In genomic region chr7:101374155-101374554, GRCm38 (mm10) we compare ENCODE assay signal across 10 mouse cellular contexts. TPM values are rescaled to one million over a fixed set of nuclear protein-coding genes. Genes with fewer than 3 reads are reported as not detected.
DNase-seq lines count a peak whose midpoint lies in the region; ATAC-seq and TF ChIP-seq lines count a peak whose summit lies in the region.
"Had no signal": no experiment of that assay in that cellular context is flagged by ENCODE, and none has a peak within 500 bp of the region (broad histone marks: within the 10 kb centered on the region; RNA-seq: fewer than 3 reads in every experiment).

No protein-coding gene starts in this region.

- no peak overlapping the region for H3K4me3 ChIP-seq in kidney, embryonic 15.5 days (replicated peaks)
- H3K4me3 ChIP-seq in kidney, embryonic 14.5 days (ENCODE audit: low read length) = no peak overlapping the region
- H3K4me3 ChIP-seq in forebrain, postnatal 0 days (ENCODE audit: low read depth, low read length) = no peak overlapping the region
- H3K4me3 ChIP-seq in midbrain, embryonic 14.5 days (replicated peaks; ENCODE audit: low read depth, low read length) = no peak overlapping the region

- no peak overlapping the region for H3K27ac ChIP-seq in kidney, embryonic 15.5 days
- no peak overlapping the region for H3K27ac ChIP-seq in kidney, embryonic 14.5 days (ENCODE audit: low read depth, low read length)
- no peak overlapping the region for H3K27ac ChIP-seq in forebrain, postnatal 0 days (ENCODE audit: low read depth, low read length)
- H3K27ac ChIP-seq in midbrain, embryonic 14.5 days (replicated peaks; ENCODE audit: low read depth, low read length) = no peak overlapping the region

- H3K36me3 ChIP-seq in kidney, embryonic 15.5 days = no peaks in the 10 kb centered on the region
- no peaks in the 10 kb centered on the region for H3K36me3 ChIP-seq in kidney, embryonic 14.5 days (ENCODE audit: control insufficient read depth, insufficient read depth, low read length)
- no peaks in the 10 kb centered on the region for H3K36me3 ChIP-seq in forebrain, postnatal 0 days (ENCODE audit: insufficient read depth)
- no peaks in the 10 kb centered on the region for H3K36me3 ChIP-seq in midbrain, embryonic 14.5 days (ENCODE audit: control insufficient read depth, insufficient read depth, low read length)

- H3K9me3 ChIP-seq in kidney, embryonic 15.5 days (replicated peaks) = no peaks in the 10 kb centered on the region
- no peaks in the 10 kb centered on the region for H3K9me3 ChIP-seq in kidney, embryonic 14.5 days (ENCODE audit: control insufficient read depth, low read length)
- H3K9me3 ChIP-seq in forebrain, postnatal 0 days (ENCODE audit: low read length) = no peaks in the 10 kb centered on the region
- no peaks in the 10 kb centered on the region for H3K9me3 ChIP-seq in midbrain, embryonic 14.5 days (ENCODE audit: control insufficient read depth, low read length)

- 0 out of 2 replicates have a peak, but pooled peaks have one; percentile 37 for ATAC-seq in kidney, embryonic 15.5 days (replicated peaks; ENCODE audit: low FRiP score)
- no peak for ATAC-seq in kidney, embryonic 14.5 days (ENCODE audit: low FRiP score, low TSS enrichment)
- peak; percentile 22 for ATAC-seq in CD4-positive, CD25-positive, alpha-beta regulatory T cell, adult 4 months
- peak; percentile 85 for ATAC-seq in forebrain, postnatal 0 days
- no peak; the same call in 1 of the 2 replicates for ATAC-seq in midbrain, embryonic 14.5 days (ENCODE audit: low FRiP score, low TSS enrichment)
- ATAC-seq in activated CD4-positive, CD25-positive, alpha-beta regulatory T cell, adult 4 months = no peak

- H3K9ac ChIP-seq in kidney, embryonic 15.5 days = no peak overlapping the region
- no peak overlapping the region for H3K9ac ChIP-seq in kidney, embryonic 14.5 days (ENCODE audit: low read depth, low read length)
- no peak overlapping the region for H3K9ac ChIP-seq in forebrain, postnatal 0 days
- no peak overlapping the region for H3K9ac ChIP-seq in midbrain, embryonic 14.5 days (replicated peaks; ENCODE audit: low read length)

- DNase-seq in c-Kit-positive CD71-positive TER-119-positive erythroid progenitor cells, embryonic 14.5 days (ENCODE audit: low spot score) = peak; percentile 44
- peak; percentile 81 for DNase-seq in forebrain, postnatal 0 days
- peak; percentile 87 for DNase-seq in midbrain, embryonic 14.5 days
- DNase-seq in gastrocnemius, adult 8-10 months (ENCODE audit: low spot score in 2 of 2) = no peak

- H3K27me3 ChIP-seq in kidney, embryonic 15.5 days = no peaks in the 10 kb centered on the region
- no peaks in the 10 kb centered on the region for H3K27me3 ChIP-seq in kidney, embryonic 14.5 days (ENCODE audit: control insufficient read depth, insufficient read depth, low read length)
- H3K27me3 ChIP-seq in forebrain, postnatal 0 days (ENCODE audit: insufficient read depth, low read length) = no peaks in the 10 kb centered on the region
- H3K27me3 ChIP-seq in midbrain, embryonic 14.5 days (ENCODE audit: control insufficient read depth, insufficient read depth, low read length) = no peaks in the 10 kb centered on the region

- no peak overlapping the region for H3K4me2 ChIP-seq in kidney, embryonic 15.5 days
- no peak overlapping the region for H3K4me2 ChIP-seq in kidney, embryonic 14.5 days (replicated peaks; ENCODE audit: low read depth, low read length)
- H3K4me2 ChIP-seq in forebrain, postnatal 0 days (ENCODE audit: low read depth) = no peak overlapping the region
- no peak overlapping the region for H3K4me2 ChIP-seq in midbrain, embryonic 14.5 days (ENCODE audit: low read length)

- TF ChIP-seq CTCF in forebrain, postnatal 0 days (IDR thresholded peaks at IDR 0.05; ENCODE audit: low read depth) = peak; percentile 91

- peaks cover 32% of the 10 kb centered on the region for H3K4me1 ChIP-seq in kidney, embryonic 15.5 days
- H3K4me1 ChIP-seq in kidney, embryonic 14.5 days (ENCODE audit: control insufficient read depth, insufficient read depth, low read length) = peaks cover 11% of the 10 kb centered on the region; the same call in 1 of the 2 replicates
- H3K4me1 ChIP-seq in forebrain, postnatal 0 days (ENCODE audit: insufficient read depth) = no peaks in the 10 kb centered on the region
- no peaks in the 10 kb centered on the region for H3K4me1 ChIP-seq in midbrain, embryonic 14.5 days (ENCODE audit: control insufficient read depth, insufficient read depth, low read length)

RNA-seq across cellular contexts. Expression of gene Arap1, which starts 26.3 kb away (rescaled TPM):
- polyA plus RNA-seq in kidney, embryonic 15.5 days (2015; fragmentation: Nextera tagmentation; extraction: Ambion mirVana) = 78.9 and 97.1 TPM in 2 replicates
- polyA plus RNA-seq in kidney, embryonic 14.5 days (2014; fragmentation: Nextera tagmentation; extraction: Ambion mirVana) = 70.9 and 92.5 TPM in 2 replicates
- 10 to 100 TPM; 35.9 to 67.2 TPM for polyA plus RNA-seq in CD4-positive, CD25-positive, alpha-beta regulatory T cell, adult 4 months (2017; shearing (Covaris generic))
- total RNA-seq in forebrain, postnatal 0 days (2014; rRNA removed) = 14.3 and 15.8 TPM in 2 replicates
- 8.0 and 10.5 TPM in 2 replicates for polyA plus RNA-seq in forebrain, postnatal 0 days (2015; fragmentation: Nextera tagmentation; extraction: Ambion mirVana)
- 2.0 and 8.7 TPM in 2 replicates for polyA plus RNA-seq in midbrain, embryonic 14.5 days (2014; fragmentation: Nextera tagmentation; extraction: Ambion mirVana)
- 10 to 100 TPM; 16.1 to 18.5 (median 17.1) TPM for total RNA-seq in gastrocnemius, adult 8-10 months (2022)
- 10 to 100 TPM; 27.1 to 51.2 TPM for polyA plus RNA-seq in activated CD4-positive, CD25-positive, alpha-beta regulatory T cell, adult 4 months (2017; shearing (Covaris generic))

RNA-seq across cellular contexts. Expression of gene Gm45837, which starts 36.5 kb away (rescaled TPM):
- 0.14 and 0.21 TPM in 2 replicates for polyA plus RNA-seq in kidney, embryonic 15.5 days (2015; fragmentation: Nextera tagmentation; extraction: Ambion mirVana)
- 10.2 and 13.2 TPM in 2 replicates for polyA plus RNA-seq in kidney, embryonic 14.5 days (2014; fragmentation: Nextera tagmentation; extraction: Ambion mirVana)
- polyA plus RNA-seq in CD4-positive, CD25-positive, alpha-beta regulatory T cell, adult 4 months (2017; shearing (Covaris generic)) = 10 to 100 TPM in 1 of 2 experiments, not detected in 1; 33.3 TPM
- total RNA-seq in forebrain, postnatal 0 days (2014; rRNA removed) = not detected in 2 replicates
- not detected in 2 replicates for polyA plus RNA-seq in forebrain, postnatal 0 days (2015; fragmentation: Nextera tagmentation; extraction: Ambion mirVana)
- not detected in 2 replicates for polyA plus RNA-seq in midbrain, embryonic 14.5 days (2014; fragmentation: Nextera tagmentation; extraction: Ambion mirVana)
- total RNA-seq in gastrocnemius, adult 8-10 months (2022) = 1 to 10 TPM in 2 of 4 experiments, not detected in 2; 3.8 to 4.1 TPM
- polyA plus RNA-seq in activated CD4-positive, CD25-positive, alpha-beta regulatory T cell, adult 4 months (2017; shearing (Covaris generic)) = 10 to 100 TPM; 15.9 to 22.1 TPM
- total RNA-seq: layer of hippocampus, postnatal 14 days had no signal
- polyA plus RNA-seq: spleen, adult 2 months had no signal

RNA-seq across cellular contexts. Expression of gene Pde2a, which starts 47.3 kb away (rescaled TPM):
- 37.3 and 39.5 TPM in 2 replicates for polyA plus RNA-seq in kidney, embryonic 15.5 days (2015; fragmentation: Nextera tagmentation; extraction: Ambion mirVana)
- 11.0 and 16.4 TPM in 2 replicates for polyA plus RNA-seq in kidney, embryonic 14.5 days (2014; fragmentation: Nextera tagmentation; extraction: Ambion mirVana)
- 10 to 100 TPM; 23.0 to 83.7 TPM for polyA plus RNA-seq in CD4-positive, CD25-positive, alpha-beta regulatory T cell, adult 4 months (2017; shearing (Covaris generic))
- total RNA-seq in forebrain, postnatal 0 days (2014; rRNA removed) = 94.2 and 104 TPM in 2 replicates
- 66.2 and 72.4 TPM in 2 replicates for polyA plus RNA-seq in forebrain, postnatal 0 days (2015; fragmentation: Nextera tagmentation; extraction: Ambion mirVana)
- 23.0 and 25.7 TPM in 2 replicates for polyA plus RNA-seq in midbrain, embryonic 14.5 days (2014; fragmentation: Nextera tagmentation; extraction: Ambion mirVana)
- total RNA-seq in gastrocnemius, adult 8-10 months (2022) = 10 to 100 TPM; 15.2 to 22.9 (median 18.4) TPM
- polyA plus RNA-seq in activated CD4-positive, CD25-positive, alpha-beta regulatory T cell, adult 4 months (2017; shearing (Covaris generic)) = 10 to 100 TPM; 13.4 to 18.5 TPM

RNA-seq across cellular contexts. Expression of gene Stard10, which starts 57.3 kb away (rescaled TPM):
- 55.4 and 58.5 TPM in 2 replicates for polyA plus RNA-seq in kidney, embryonic 15.5 days (2015; fragmentation: Nextera tagmentation; extraction: Ambion mirVana)
- 49.5 and 59.6 TPM in 2 replicates for polyA plus RNA-seq in kidney, embryonic 14.5 days (2014; fragmentation: Nextera tagmentation; extraction: Ambion mirVana)
- 1 to 10 TPM in 1 of 2 experiments, under 1 TPM in 1; 0.76 to 4.8 TPM for polyA plus RNA-seq in CD4-positive, CD25-positive, alpha-beta regulatory T cell, adult 4 months (2017; shearing (Covaris generic))
- 17.3 and 24.5 TPM in 2 replicates for total RNA-seq in forebrain, postnatal 0 days (2014; rRNA removed)
- polyA plus RNA-seq in forebrain, postnatal 0 days (2015; fragmentation: Nextera tagmentation; extraction: Ambion mirVana) = 11.0 and 12.2 TPM in 2 replicates
- polyA plus RNA-seq in midbrain, embryonic 14.5 days (2014; fragmentation: Nextera tagmentation; extraction: Ambion mirVana) = 8.8 and 8.9 TPM in 2 replicates
- total RNA-seq in gastrocnemius, adult 8-10 months (2022) = 10 to 100 TPM; 34.9 to 48.5 (median 43.7) TPM
- polyA plus RNA-seq in activated CD4-positive, CD25-positive, alpha-beta regulatory T cell, adult 4 months (2017; shearing (Covaris generic)) = 1 to 10 TPM; 2.5 to 2.9 TPM

Comparison
In these comparisons a context has a peak if more than half of its experiments do, and no peak if none do; other contexts are left out.
1. ATAC-seq: peak in kidney, embryonic 15.5 days (single experiment), CD4-positive, CD25-positive, alpha-beta regulatory T cell, adult 4 months (single experiment) and forebrain, postnatal 0 days (single experiment); none in kidney, embryonic 14.5 days (single experiment), midbrain, embryonic 14.5 days (single experiment) and activated CD4-positive, CD25-positive, alpha-beta regulatory T cell, adult 4 months (single experiment).
2. DNase-seq: peak in c-Kit-positive CD71-positive TER-119-positive erythroid progenitor cells, embryonic 14.5 days (single experiment), forebrain, postnatal 0 days (single experiment) and midbrain, embryonic 14.5 days (single experiment); none in gastrocnemius, adult 8-10 months (0 of 2).